Mouse (Mus musculus) left cerebral cortex, adult 8-10 months (tissue): ENCODE measurements around the gene Golm1. TPM values are rescaled to one million over a fixed set of nuclear protein-coding genes. Genes with fewer than 3 reads are reported as not detected.

Source experiments
- DNase-seq, 2 experiments: peaks; one replicate each; pipeline ENCODE4 v3.0.0; 2022; ENCODE audit warnings: low spot score in 2 of 2
- total RNA-seq, 4 experiments: library from RNA; stranded (reverse); gene quantifications; 2 replicates each; pipeline ENCODE4 v1.2.4; 2022

Golm1 gene
- total RNA-seq, 4 experiments from 2014 or later = 15.1 to 32.6 (median 20.4) TPM

- no peak for DNase-seq
Measured at GRCm38 (mm10) chr13:59676316-59677229, 962 bp upstream of the Golm1 start.

DNA sequence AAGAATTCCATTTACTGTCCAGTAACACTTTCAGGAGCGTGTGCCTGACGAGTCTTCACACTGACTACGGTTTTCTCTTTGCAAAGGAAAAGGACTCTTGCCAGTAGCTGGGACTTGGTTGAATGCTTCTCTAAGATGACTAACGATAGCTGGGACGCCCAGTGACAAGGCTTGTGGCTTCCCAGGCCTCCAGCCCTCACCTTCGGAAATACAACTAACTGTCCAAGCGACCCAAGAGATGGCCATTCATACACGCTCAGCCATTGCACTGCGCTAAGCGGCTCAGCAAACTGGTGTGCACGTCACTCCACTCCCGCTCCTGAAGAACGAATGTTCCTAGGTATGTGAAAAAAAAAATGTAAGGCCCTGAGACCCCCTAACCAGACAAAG is 855 bp downstream of the Golm1 start:
- no peak for DNase-seq

- DNase-seq = no peak
Measured at GRCm38 (mm10) chr13:59674215-59674614, 1.4 kb downstream of the Golm1 start.

GRCm38 (mm10) chr13:59673597-59673996 is 2.0 kb downstream of the Golm1 start:
- no peak for DNase-seq

DNA sequence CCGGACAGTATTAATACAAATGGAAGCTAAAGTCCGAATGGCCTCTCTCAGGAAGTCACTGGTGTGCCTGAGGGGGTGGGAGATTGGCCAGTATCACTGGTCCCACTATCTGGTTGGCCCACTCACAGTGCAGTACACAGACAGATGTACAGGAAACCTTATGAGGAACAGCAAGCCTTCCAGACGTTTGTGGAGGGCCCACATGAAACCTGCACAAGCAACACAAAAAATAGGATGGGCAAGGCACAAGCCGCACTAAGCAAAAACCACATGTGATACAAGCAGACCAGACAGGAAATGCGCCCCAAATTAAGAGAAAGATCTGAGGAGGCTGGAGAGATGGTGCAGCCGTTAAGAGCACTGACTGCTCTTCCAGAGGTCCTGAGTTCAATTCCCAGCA is 3.4 kb downstream of the Golm1 start:
- DNase-seq = no peak

- DNase-seq = no peak
Measured at GRCm38 (mm10) chr13:59671521-59671920, 4.1 kb downstream of the Golm1 start.

DNA sequence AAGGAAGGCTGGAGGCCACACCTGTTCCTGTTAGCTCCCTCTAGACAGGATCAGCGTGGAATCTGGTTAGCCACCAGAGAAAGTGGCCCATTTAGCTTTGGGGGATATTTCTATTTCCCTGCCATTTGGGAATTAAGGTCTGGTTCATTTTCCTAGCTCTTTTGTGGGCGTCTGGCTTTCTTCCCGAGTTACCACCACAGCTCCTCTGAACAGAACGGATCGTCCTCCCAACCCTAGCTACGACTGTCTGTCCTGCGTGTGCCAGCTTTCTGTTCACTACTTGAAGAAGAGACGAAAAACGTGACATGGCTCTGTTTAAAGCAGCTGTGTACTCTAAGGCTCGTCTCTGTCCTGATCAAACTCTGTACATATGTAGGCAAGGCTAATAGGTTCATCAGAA is 5.7 kb downstream of the Golm1 start:
- DNase-seq = no peak

- no peak for DNase-seq
Measured at GRCm38 (mm10) chr13:59668501-59669093, 7.0 kb downstream of the Golm1 start.

DNA sequence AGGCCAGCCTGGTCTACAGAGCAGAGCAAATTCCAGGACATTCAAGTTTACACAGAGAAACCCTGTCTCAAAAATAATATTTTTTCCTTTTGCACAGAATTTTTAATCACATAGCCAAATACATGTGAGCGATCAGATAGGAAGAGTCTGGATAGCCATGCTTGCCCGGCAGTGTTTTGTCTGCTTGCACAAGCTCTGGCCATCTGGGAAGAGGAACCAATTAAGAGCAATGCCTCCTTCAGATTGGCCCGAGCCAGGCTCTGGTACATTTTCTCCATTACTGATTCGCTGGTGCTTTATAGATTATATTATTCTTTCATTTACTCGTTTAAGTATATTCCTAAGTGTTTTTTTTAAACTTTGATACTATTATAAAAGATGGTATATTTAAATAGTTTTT is 7.8 kb downstream of the Golm1 start:
- DNase-seq = no peak

GRCm38 (mm10) chr13:59663939-59664712 is 11.5 kb downstream of the Golm1 start:
- DNase-seq = no peak

- no peak for DNase-seq
Measured at GRCm38 (mm10) chr13:59661966-59662365, 13.6 kb downstream of the Golm1 start.

- DNase-seq = no peak
Measured at GRCm38 (mm10) chr13:59661387-59661786, 14.2 kb downstream of the Golm1 start.

DNA sequence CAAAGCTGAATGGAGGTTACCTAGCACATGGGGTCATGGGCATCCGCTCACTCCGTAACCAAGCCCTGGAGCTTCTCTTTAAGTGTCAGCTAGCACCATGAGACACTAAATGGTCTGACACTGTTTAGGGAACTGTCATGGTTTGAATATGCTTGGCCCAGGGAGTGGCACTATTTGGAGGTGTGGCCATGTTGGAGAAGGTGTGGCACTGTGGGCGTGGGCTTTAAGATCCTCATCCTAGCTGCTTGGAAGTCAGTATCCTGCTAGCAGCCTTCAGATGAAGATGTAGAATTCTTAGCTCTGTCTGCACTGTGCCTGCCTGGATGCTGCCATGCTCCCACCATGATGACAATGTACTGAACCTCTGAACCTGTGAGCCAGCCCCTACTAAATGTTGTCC is 15.2 kb downstream of the Golm1 start:
- DNase-seq = no peak

DNA sequence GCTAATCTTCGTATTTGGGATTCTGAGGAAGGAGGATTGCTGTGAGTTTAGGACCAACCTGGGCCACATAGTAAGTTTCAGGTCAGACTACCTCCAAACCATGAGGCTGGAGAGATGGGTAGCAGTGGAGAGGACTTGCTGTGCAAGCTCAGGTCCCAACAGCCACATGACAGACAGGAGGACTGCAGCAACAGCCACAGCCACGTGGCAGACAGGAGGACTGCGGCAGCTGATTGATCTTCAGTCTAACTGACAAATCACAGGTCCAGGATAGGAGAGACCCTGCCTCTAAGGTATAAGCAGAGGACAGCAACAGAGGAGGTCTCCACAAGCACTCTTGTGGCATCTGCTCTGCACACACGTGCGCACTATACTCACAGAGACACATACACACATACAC is 17.8 kb downstream of the Golm1 start:
- no peak for DNase-seq

DNA sequence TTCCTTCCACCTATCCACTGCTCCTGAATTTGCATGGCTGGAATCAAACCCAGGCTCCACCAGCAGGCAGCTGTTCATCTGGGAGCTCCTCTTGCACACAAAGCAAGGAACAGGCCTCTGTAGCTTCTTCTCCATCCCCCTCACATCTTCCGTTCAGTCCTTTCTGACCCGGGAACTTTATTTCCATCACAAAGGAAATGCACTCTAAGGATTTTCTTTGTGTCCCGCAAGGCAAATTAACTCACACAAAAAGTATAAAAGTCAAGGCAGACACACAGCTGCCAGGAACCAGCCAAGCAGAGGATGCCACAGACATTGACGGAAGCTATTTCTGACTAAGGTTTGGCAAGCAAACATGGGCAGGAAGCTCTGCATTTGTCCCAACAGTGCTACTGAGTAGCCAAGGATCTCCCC is 18.6 kb downstream of the Golm1 start:
- no peak for DNase-seq

DNA sequence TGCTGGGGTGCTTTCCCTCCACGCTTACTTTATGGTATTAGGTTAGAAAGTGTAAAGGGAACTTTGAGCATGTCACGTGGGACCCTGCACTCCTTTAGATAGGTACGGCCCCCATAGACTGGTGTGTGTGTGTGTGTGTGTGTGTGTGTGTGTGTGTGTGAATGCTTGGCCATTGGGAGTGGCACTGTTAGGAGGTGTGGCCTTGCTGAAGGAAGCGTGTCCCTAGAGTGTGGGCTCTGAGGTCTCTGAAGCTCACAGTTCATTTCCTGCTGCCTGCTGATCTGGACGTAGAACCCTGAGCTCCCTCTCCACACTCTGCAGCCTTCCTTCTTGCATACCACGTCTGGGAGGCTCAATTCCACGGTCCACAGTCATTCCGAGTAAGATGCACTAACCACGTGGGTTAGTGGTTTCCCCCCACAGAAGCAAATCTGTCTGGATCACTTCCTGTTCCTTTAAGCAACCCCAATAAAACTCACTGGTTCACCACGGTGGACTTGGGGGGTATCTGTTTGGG is 19.2 kb downstream of the Golm1 start:
- DNase-seq = no peak

DNA sequence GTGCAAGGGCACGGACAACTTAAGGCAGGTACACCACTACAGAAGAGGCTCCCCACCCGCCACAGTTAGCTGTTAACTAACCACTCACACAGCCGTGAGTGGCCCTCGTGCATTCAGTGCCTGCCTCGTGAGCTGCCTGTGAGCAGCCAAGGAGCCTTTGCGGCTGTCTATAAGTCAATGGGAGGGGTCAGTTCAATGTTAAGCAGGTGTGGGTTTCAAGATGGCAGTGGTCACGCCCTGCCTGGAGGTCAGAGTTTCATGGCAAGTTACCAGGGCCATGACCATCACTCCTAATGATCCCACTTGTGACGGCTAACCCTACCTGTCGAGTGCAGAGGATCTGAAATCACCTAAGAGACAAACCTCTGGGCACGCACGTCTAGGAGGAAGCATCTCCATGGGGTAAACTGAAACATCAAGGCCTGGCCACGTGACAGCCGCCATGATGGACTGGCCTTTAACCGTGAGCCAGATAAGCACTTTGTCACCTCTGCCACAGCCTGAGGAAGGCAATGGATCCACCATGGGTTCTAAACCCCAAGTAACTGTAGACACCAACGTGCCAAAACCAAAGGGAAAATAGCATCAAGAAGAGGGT is 19.8 kb downstream of the Golm1 start:
- no peak for DNase-seq

- DNase-seq = no peak
Measured at GRCm38 (mm10) chr13:59654465-59654864, 21.1 kb downstream of the Golm1 start.

- DNase-seq = no peak
Measured at GRCm38 (mm10) chr13:59653136-59653535, 22.5 kb downstream of the Golm1 start.

- no peak for DNase-seq
Measured at GRCm38 (mm10) chr13:59652651-59653050, 23.0 kb downstream of the Golm1 start.

DNA sequence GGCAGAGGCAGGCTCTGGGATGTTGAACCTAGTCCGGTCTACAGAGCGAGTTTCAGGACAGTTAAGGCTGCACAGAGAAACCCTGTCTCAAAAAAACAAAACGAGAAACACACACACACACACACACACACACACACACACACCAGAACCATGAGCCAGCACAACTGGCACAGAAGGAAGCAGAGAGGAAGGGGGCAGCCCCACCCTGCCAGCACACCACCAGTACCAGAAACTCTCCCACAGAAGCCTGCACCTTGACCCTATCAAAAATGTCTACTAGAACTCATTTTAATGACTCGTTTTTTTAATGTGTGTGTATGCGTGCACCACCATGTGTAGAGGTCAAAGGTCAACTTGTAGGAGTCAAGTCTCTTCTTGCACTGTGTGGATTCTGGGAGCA is 25.8 kb downstream of the Golm1 start:
- DNase-seq = no peak

DNA sequence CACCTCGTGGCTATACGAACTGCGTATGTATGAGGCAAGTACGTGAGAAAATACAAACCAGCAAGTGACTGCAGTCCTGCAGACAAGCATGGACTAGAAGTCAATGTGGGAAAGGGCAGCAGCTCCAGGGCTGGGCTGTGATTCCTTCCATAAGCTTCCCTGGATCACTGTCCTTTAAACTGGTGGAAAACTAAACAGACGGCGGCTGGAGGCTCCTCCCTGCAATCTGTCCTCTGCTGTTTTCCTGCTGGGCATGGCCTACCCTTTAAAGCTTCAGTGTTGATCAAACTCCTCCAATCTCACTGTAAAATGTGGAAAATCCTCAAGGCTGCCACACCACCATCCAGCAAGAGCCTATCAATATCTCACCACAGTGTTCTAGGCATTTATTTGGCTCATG is 27.0 kb downstream of the Golm1 start:
- DNase-seq = no peak
